Mouse (Mus musculus): Measurements from ENCODE around the gene Eif4b.

Eif4b gene

GRCm38 (mm10) chr15:102119121-102119830, 45.7 kb downstream of the Eif4b start:
- no peak for DNase-seq

- no peak for DNase-seq
Observed at GRCm38 (mm10) chr15:102119831-102120170, 46.2 kb downstream of the Eif4b start.

GRCm38 (mm10) chr15:102120530-102120929, 47.0 kb downstream of the Eif4b start:
- no peak for DNase-seq

GRCm38 (mm10) chr15:102126303-102126702, 52.7 kb downstream of the Eif4b start:
- DNase-seq, result no peak

- no peak for DNase-seq
Observed at GRCm38 (mm10) chr15:102133314-102133713, 59.7 kb downstream of the Eif4b start.

GRCm38 (mm10) chr15:102134709-102135108, 61.1 kb downstream of the Eif4b start:
- no peak for DNase-seq

GRCm38 (mm10) chr15:102135522-102136128, 62.1 kb downstream of the Eif4b start:
- no peak for DNase-seq

GRCm38 (mm10) chr15:102136129-102136758, 62.7 kb downstream of the Eif4b start, which contains the start of gene Spryd3:
Gene Spryd3 (minus strand): TSS chr15:102136234.
- peak; percentile 99 for DNase-seq

GRCm38 (mm10) chr15:102141120-102141519, 67.5 kb downstream of the Eif4b start:
- DNase-seq, result no peak

GRCm38 (mm10) chr15:102142914-102143912, 69.6 kb downstream of the Eif4b start:
- DNase-seq, result peak; percentile 49

GRCm38 (mm10) chr15:102144274-102144711, 70.7 kb downstream of the Eif4b start, which contains the start of gene Igfbp6:
Gene Igfbp6 (plus strand): TSS chr15:102144362.
- peak; percentile 21 for DNase-seq

GRCm38 (mm10) chr15:102144726-102145125, 71.2 kb downstream of the Eif4b start:
- no peak for DNase-seq

GRCm38 (mm10) chr15:102145330-102145729, 71.8 kb downstream of the Eif4b start:
- peak; percentile 58 for DNase-seq

GRCm38 (mm10) chr15:102146089-102146488, 72.5 kb downstream of the Eif4b start:
- DNase-seq, result no peak

Data from right cerebral cortex, postnatal 25 days (tissue).